Mouse (Mus musculus) layer of hippocampus, adult 18-20 months (tissue): Measurements from ENCODE around the gene Dennd5b. TPM values are rescaled to one million over a fixed set of nuclear protein-coding genes. Genes with fewer than 3 reads are reported as not detected.

ENCODE experiments used
- DNase-seq, 2 experiments: peaks; one replicate each; pipeline ENCODE4 v3.0.0; 2022; ENCODE audit warnings: low spot score in 2 of 2
- total RNA-seq, 2 experiments: library from RNA; stranded (reverse); gene quantifications; 2 replicates each; pipeline ENCODE4 v1.2.3; 2021

Dennd5b gene
- total RNA-seq, 2 experiments from 2014 or later = 46.7 to 49.3 TPM

DNA sequence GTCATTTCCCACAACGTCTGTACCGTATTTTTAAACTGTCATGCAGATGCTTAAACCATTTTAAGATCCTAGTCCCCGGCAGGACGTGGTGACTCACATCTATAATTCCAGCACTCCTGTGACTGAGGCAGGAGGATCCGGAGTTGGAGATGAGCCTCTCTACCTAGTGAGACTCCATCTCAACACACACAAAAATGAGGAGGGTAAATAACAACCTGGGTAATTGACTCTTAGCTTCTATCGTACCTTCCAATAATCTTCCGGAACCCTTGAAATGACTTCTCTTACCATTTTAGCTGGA lies 413 bp upstream of the Dennd5b start:
- no peak for DNase-seq

DNA sequence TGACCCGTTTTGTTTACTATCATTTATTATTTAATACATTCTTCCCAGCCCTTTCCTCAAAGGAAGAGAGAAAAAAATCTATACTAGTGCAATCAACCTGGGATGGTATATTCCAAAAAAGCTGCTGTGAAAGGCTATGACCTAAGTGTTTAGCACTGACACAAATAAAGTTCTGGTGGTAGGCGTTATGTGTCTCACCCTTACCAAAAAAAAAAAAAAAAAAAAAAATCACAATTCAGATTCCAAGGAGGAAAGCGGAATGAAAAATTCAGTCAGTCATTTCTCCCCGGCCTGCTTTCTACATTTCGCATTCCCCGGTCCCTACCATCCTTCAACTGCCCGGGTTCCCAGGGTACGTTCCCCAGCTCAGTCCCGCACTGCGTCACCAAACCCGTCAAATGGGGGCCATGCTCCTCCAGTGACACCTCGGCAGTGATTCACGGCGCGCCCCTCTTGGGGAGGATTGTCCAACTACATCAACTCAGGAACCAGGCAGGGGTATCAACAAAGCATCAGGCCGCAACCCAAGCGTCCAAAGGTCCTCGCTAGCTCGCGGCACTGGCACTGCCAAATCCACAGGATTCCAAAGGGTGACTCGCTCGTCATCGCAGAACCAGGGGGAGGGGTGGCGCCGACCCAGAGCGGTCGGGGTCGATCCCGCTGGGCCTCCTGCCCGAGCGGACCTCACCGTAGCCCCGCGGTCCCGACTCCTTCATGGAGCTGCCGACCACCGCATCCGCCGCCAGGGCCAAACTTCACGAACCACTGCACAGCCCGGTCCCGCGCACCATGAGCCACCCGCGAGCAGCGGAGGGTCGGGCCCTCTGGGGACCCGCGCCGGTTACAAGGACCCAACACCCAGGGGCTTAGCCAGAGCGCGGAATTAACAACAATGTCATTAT lies 1.1 kb downstream of the Dennd5b start:
- DNase-seq = peak; percentile 72 to 74

DNA sequence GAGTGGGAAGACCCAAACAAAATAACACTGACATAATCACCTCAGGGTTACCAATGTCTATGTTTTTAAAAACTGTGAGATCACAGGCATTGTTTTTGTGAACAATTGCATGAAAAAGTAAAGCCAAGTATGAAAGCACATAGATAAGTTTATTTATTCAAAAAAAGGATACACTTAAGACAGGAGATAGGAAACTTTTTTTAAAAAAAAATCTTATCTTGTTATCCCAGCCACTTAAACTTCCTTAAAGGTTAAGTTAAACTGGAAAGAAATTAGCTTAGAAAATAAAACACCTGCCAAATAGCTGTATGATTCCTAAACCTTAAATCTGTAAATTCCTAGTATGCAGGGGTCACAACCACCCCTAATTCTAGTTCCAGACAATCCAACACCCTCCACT lies 2.5 kb downstream of the Dennd5b start:
- no peak for DNase-seq

- no peak for DNase-seq
Observed at GRCm38 (mm10) chr6:149097276-149097675, 4.2 kb downstream of the Dennd5b start.

GRCm38 (mm10) chr6:149096233-149096632 lies 5.2 kb downstream of the Dennd5b start:
- no peak for DNase-seq

DNA sequence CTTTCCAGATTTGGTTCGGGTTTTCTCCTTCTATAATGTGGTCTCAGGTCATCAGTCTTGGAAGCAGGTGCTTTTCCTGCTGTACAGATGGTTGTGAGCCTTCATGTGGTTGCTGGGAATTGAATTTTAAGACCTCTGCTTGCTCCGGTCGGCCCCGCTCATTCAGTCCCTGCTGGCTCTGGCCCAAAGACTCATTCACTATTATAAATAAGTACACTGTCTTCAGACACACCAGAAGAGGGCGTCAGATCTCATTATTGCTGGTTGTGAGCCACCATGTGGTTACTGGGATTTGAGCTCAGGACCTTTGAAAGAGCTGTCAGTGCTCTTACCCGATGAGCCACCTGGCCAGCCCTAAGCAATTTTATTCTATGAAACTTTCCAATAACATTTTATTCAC lies 6.1 kb downstream of the Dennd5b start:
- no peak for DNase-seq

DNA sequence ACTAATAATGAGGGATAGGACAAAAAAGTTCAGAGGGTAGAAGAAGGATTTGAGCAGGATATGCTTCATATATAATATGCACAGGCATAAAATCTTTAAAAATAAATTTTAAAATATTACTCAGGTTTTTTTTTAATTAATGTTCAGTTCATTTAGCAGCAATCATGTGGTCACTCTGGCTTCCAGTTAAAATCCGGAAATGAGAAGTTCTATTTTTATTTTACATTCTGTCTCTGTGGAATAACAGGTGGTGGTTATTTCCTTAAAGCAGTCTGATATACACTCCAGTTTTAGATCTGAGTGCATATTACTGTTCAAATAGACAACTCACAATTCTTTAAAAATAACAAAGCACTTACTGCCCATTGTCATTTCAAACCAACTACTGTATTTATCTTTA lies 6.9 kb downstream of the Dennd5b start:
- DNase-seq = no peak

GRCm38 (mm10) chr6:149093465-149093864 lies 8.0 kb downstream of the Dennd5b start:
- DNase-seq = no peak

GRCm38 (mm10) chr6:149092406-149092805 lies 9.1 kb downstream of the Dennd5b start:
- no peak for DNase-seq

DNA sequence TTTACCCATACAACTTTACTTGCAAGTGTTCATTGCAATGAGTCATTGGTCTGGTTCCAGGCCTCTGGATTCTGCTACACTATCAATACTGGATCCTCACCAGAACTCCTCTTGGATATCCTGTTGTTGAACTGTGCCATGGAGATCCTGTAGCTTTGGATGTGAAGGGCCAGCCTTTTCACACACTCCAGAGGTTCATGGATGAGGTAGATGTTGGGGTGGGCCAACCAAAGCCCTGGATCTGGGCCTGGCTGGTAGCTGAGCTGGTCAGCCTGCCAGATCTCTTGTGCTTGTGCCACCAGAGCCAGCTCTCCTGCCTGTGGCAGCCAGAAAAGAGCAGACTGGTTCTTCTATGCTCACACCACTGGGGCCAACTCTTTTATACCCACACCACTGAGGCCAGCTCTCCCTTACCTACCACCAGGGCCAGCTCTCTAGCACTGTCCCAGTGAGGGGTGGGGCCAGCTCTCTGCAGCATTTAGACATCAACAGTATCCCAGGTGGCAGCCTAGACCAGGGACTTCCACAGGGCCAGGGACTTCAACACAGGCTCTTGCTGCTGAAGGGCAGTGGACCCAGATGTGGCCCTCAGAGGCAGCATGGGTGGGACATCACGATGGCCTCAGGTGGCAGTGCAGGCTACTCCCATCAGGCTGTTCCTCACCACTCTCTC lies 24.2 kb downstream of the Dennd5b start:
- DNase-seq = no peak

- DNase-seq = peak in 1 of 2 experiments; percentile 30
Observed at GRCm38 (mm10) chr6:149073854-149074253, 27.6 kb downstream of the Dennd5b start.

- peak in 1 of 2 experiments; percentile 18 for DNase-seq
Observed at GRCm38 (mm10) chr6:149072873-149073272, 28.6 kb downstream of the Dennd5b start.

DNA sequence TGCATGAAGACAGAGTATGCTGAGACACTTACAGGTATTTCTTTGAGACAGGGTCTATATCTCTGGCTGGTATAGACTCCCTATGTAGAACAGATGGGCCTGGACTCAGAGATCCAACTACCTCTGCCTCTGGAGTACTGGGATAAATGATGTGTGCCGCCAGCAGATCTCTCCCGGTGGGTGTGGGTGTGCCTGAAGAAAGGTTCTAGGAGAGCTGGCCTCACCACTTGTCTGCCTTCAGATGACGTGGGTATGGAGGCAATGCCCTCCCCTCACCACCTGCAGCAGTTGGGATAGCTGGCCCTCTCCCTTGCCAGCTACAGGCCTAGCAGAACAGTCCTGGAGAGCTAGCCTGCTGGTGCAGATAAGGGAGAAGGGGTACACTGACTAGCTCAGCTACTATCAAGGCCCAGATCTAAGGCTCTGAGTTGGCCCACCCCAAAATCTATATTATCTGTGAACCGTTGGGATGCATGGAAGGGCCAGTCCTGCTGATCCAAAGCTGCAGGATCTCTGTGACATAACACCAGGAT lies 30.8 kb downstream of the Dennd5b start:
- DNase-seq = no peak

DNA sequence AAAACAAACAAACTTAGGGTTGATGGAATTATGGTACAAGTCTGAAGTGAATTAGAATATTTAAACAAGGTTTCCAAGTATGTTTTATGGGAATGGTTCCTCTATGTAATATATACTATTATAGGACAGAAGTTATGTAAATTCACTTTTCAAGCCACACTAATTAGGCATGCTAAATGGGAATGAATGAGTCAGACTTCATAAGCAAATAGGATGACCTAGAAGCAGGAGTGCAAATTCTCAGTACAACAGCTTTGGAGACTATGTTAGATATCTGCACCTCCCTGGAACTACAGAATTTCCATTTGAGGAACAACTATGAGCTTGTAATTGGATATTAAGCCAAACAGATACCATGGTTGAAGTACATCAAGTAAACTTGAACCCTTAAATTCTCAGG lies 38.1 kb downstream of the Dennd5b start:
- DNase-seq = no peak

DNA sequence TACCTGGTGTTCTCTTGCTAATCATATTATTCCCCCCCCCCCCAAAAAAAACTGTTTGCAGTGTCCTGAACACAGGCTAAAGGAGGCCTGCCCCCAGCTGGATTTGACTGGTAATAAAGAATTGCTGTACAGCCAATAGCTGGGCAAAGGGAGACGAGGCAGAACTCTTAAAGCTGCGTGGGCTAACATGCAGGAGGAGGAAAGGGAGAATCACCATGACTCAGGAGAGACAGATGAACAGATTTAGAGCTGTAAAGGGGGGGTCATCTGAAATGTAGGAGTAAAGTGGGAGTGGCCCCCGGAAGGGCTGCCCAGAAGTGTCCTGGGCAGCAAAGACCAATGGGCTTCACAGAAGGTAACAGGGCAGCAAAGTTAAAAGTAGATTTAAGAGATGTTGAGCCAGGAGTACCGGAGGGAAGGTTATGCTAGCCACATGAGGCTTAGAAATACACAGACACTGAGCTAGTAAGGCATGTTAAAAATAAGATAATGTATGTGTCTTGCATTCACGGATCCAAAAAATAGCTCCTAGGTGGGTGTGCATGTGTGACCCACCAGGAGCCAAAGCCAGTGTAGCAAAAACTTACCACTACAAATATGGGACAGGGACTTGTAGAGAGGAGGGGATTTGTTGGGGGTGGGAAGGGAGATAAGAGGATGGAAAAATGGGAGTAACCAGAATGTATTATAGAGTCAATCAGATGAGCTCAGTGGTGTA lies 40.7 kb downstream of the Dennd5b start:
- DNase-seq = peak in 1 of 2 experiments; percentile 26

DNA sequence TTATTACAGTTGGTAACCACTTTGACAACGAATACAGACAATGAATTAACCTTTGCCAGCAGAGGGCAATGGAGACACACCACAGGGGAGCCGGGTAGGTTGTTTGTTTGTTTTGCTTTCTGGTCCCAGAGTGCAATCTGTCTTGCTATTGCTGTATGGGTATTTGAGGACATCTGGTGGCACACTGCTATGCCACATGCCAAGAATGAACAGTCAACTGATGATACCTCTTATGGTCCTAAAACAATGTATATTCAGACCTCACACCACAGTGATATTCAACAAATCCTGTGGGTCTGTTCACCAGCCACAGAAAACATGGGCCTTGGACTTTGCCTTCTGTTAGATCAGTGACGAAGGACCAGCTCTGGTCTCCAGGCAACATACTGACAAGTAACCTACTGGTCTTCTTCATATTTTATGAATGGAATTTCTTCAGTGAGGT lies 43.5 kb downstream of the Dennd5b start:
- DNase-seq = peak in 1 of 2 experiments; percentile 53

GRCm38 (mm10) chr6:149054780-149055179 lies 46.7 kb downstream of the Dennd5b start:
- no peak for DNase-seq

- no peak for DNase-seq
Observed at GRCm38 (mm10) chr6:149050978-149051723, 50.3 kb downstream of the Dennd5b start.

DNA sequence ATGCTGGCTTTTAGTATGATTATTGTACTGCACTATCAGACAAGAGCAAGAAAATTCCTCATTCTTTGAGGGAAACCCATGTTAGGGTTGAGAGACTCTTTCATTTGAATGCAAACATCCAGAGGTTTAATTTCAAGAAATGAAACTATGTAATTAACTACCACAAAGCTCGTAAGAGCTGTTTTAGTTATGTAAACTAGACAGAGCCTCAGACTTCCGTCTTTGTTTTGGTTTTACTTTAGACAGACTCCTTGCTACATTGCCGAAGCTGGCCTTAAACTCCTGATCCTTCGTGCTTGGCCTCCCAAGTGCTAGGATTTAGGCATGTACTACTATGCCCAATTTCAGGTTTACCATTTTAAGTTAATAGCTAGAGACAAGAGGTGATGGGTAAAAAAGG lies 61.4 kb downstream of the Dennd5b start:
- DNase-seq = no peak

GRCm38 (mm10) chr6:149032198-149032597 lies 69.3 kb downstream of the Dennd5b start:
- no peak for DNase-seq

GRCm38 (mm10) chr6:149031377-149031776 lies 70.1 kb downstream of the Dennd5b start:
- no peak for DNase-seq
